Mouse (Mus musculus) bone marrow, adult 2 months (tissue): Measurements from ENCODE around the gene Clnk. TPM values are rescaled to one million over a fixed set of nuclear protein-coding genes. Genes with fewer than 3 reads are reported as not detected.

Experiments
- H3K27ac ChIP-seq: fragments of 200-500 bp; 2 replicates; pipeline ENCODE4 v1.5.1; 2012; ENCODE audit warnings: low read depth, mild to moderate bottlenecking, control low read depth, inconsistent platforms, low read length; ENCODE audit not compliant: control insufficient read depth, poor library complexity, insufficient read depth
- H3K4me1 ChIP-seq: fragments of 200-500 bp; 2 replicates; pipeline ENCODE4 v1.6.1; 2011; ENCODE audit warnings: low read length; ENCODE audit not compliant: control insufficient read depth, insufficient read depth
- H3K4me3 ChIP-seq: fragments of 200-500 bp; replicated peaks from 2 replicates; pipeline ENCODE3; 2011; ENCODE audit warnings: mild to moderate bottlenecking, low read depth, low read length, control low read depth; ENCODE audit not compliant: control insufficient read depth
- CTCF ChIP-seq: fragments of 200-500 bp; IDR thresholded peaks from 2 replicates; pipeline ENCODE4 v1.5.1; 2011; ENCODE audit warnings: low read length, control low read depth; ENCODE audit not compliant: control insufficient read depth, insufficient read depth
- POLR2A ChIP-seq: fragments of 200-500 bp; IDR thresholded peaks from 2 replicates; pipeline ENCODE4 v1.6.1; 2011; ENCODE audit warnings: low read depth, mild to moderate bottlenecking, control low read depth, low read length, borderline replicate concordance; ENCODE audit not compliant: control insufficient read depth
- WGBS: fragments of 180-500 bp; shearing (Covaris S2); methylation state at CpG from one replicate; pipeline ENCODE4 v1.1.7; 2018; 5-methylcytosine and 5-hydroxymethylcytosine counted together
- polyA plus RNA-seq: library from polyadenylated mRNA; stranded (reverse); fragments of >200 nt; gene quantifications from 2 replicates; pipeline ENCODE4 v1.2.4, GENCODE M21; 2011; ENCODE audit warnings: low replicate concordance; ENCODE audit not compliant: missing spikeins, insufficient read depth, insufficient read length

Gene Clnk
- polyA plus RNA-seq, 1 experiment = not detected

DNA sequence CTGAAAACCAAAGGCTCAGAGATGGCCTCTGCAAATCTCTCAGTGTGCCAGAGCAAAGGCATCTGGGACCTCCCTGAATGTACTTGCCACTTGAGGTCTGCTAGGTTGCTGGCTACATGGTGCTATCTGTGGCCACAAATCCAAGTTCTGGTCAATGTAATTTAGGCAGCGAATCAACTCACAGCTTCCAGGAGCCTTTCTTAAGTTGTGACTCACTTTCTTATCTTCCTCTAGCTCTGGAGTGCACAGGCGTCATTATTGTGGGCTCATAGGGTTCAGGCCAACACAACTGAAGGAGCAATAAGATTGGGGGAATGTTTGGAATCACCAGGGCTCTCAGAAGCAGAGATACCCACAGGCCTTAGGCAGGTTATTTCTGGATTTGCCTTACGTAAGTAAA is 96.6 kb downstream of the Clnk start:
- TF ChIP-seq CTCF (no peak), POLR2A (no peak)
- Histone ChIP-seq H3K27ac (no peak overlapping the region), H3K4me1 (no peaks in the 10 kb centered on the region), H3K4me3 (no peak overlapping the region)
- 79% methylated on average over 3 of the region's 3 CpGs for WGBS

DNA sequence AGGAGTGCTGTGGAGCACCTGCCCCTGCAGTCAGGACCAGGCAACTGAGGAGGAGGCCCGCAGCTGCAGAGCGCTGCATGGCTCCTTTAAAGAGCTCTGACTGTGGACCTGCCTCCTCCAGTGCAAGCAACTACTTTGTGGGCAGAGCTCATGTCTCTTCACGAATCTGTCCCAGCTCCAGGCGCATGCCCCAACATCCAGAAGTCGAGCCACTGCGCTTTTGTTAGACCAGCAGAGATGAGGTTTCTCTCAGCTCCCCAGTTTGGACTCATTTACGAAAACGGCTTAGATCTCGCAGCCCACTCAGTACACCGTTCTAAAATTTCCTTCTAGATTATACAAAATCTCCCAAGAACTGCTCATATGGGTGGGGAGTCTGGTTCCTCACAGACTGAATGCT is 101.1 kb downstream of the Clnk start:
- TF ChIP-seq POLR2A (no peak), CTCF (no peak)
- 83% methylated on average over 10 of the region's 10 CpGs for WGBS
- Histone ChIP-seq H3K4me3 (no peak overlapping the region), H3K4me1 (no peaks in the 10 kb centered on the region), H3K27ac (no peak overlapping the region)

DNA sequence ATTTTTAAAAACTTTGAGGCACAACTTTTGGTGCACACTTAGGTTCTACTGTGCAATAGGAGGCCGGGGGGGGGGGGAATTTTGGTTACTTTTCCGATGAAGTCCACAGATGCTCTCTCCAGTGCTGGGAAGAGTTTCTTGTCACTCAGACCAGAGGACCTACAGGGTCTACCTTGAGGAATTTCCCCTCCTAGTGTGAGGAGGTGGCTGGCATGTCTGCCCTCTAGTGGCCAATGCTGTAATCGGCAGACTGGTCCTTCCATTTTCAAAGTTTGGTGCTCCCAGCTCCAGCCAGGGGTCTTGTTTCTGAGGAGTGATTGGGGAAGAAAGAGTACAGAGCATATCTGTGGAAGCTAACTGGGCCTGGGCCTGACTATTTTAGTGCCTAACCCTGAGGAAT is 121.7 kb downstream of the Clnk start:
- Histone ChIP-seq H3K27ac (no peak overlapping the region), H3K4me1 (no peaks in the 10 kb centered on the region), H3K4me3 (no peak overlapping the region)
- 20% methylated on average over 3 of the region's 3 CpGs for WGBS
- TF ChIP-seq POLR2A (no peak), CTCF (peak; percentile 82)

DNA sequence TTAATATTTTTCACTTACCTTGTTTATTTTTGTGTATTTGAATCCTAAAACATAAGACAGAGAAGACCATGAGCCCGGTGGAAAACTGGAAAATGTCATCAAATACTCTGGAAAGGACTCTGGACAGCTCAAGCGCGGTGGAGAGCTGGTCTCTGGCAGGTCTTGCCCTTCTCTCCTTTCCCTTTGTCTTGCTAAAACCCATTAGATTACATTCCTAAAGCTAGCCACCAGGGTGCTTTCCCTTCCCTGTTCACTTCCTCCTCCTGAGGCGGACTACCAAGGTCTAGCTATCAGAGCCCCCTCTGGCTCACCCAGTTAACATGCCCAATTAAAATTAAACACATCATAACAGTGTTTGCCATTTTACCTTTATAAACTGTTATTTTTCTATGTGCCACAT is 123.9 kb downstream of the Clnk start:
- Histone ChIP-seq H3K4me1 (no peaks in the 10 kb centered on the region), H3K4me3 (no peak overlapping the region), H3K27ac (no peak overlapping the region)
- TF ChIP-seq CTCF = no peak
- TF ChIP-seq POLR2A = no peak
- WGBS = 41% methylated on average over 4 of the region's 4 CpGs

DNA sequence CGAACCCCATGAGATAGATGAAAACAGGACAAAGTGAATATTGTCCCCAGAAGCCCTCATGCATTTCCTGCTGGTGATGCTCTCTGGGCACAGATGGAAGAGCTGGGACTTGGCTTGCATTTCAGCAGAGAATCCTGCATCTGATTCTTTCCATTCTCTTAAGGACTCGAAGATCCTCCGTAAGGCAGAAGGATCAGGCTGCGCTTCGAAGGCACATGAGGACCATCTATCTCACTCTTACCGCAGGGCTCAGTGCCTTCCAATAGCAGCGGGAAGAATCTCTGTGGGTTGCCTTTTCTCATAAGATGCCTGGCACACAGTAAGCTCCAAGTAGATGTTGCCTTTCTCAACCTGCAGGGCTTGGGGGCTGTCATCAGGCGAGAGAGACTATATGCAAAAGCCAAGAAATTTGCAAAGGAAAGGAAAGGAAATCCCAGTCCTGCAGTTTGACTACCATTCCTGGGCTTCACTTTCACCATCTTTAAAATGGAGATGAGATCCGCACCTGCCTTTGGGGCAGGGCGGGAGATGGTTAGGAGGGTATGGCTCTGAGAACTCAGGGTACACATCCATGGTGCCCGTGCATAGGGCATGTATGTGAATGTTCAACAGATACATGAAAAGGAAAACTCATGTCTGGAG is 167.6 kb downstream of the Clnk start:
- H3K4me1 ChIP-seq = no peaks in the 10 kb centered on the region
- 84% methylated on average over 11 of the region's 11 CpGs for WGBS
- no peak overlapping the region for H3K27ac ChIP-seq
- TF ChIP-seq POLR2A (no peak), CTCF (no peak)
- no peak overlapping the region for H3K4me3 ChIP-seq

DNA sequence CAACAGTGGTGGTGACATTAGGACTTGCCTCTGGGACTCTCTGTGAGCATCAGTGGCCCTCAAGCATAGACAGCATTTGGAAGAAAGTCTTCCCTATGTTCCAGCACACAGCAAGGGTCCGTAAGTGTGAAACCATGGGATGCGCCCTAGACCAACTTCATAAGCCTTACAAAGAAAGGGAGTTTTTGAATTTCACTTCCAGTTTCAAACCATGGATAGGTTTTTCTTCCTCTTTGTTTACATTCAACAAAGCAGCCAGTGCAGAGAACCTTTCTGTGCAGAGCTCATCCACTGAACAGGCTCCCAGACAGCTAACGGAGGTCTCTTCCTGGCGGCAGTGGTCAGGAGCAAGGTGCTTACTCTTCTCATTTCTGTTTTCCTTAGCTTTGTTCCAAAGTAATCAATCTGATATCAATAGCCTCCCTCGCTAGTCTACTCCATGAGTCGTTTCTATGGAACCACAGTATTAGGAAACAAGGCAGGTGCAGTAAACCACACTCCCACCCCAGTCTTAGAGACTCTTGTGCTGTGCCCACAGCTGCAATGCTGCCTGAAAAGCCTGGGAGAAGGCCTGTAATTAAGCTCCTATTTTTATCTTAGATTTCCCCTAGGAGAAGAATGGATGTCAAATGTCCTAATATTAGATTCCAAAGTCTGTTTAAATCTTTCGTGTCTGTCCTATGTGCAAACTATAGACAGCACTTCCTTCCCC is 169.1 kb downstream of the Clnk start:
- TF ChIP-seq POLR2A = no peak
- TF ChIP-seq CTCF = no peak
- Histone ChIP-seq H3K4me1 (no peaks in the 10 kb centered on the region), H3K4me3 (no peak overlapping the region), H3K27ac (no peak overlapping the region)
- WGBS = 57% methylated on average over 7 of the region's 7 CpGs

DNA sequence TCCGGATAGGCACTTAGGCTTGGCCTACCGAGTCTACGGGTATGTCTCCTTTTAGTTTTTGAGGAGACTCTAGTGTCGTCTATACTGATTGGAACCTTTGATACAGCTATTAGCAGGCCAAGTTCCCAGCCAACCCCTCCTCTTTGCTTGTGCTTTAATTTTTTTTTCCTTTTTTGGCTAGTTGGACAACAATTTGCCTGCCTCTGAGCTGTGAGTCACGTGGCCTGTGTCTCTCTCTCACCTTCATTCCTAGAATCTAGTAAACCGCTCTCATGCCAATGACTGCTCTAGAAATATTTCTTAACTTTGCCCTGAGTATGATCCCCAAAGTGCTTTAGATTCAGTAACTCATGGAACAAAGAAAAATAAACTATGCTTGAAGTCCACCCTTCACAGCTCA is 173.7 kb downstream of the Clnk start:
- no peak for TF ChIP-seq CTCF
- TF ChIP-seq POLR2A = no peak
- H3K4me1 ChIP-seq = no peaks in the 10 kb centered on the region
- 90% methylated on average over 6 of the region's 6 CpGs for WGBS
- H3K4me3 ChIP-seq = no peak overlapping the region
- no peak overlapping the region for H3K27ac ChIP-seq

DNA sequence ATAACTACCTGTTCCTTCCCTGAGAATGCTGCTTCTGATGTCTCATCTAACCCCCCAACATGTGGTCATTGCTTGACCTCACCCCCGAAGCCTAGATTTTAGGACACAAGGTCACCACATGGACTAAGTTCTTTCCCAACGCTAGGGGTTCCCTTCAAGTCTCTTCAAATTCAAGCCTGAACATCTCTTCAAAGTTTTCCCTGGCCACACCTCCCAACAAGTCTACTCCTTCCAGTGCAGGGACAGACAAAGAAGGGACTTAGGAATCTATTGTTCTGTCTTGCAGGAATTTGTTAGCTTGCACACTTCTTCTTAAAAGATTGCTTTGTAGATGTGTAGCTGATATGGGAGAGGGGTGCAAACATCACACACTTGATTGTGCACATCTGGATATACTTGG is 174.5 kb downstream of the Clnk start:
- Histone ChIP-seq H3K4me1 (no peaks in the 10 kb centered on the region), H3K27ac (no peak overlapping the region), H3K4me3 (no peak overlapping the region)
- TF ChIP-seq CTCF (no peak), POLR2A (no peak)
- 82% methylated on average over 2 of the region's 2 CpGs for WGBS
